Mouse (Mus musculus): ENCODE data around the gene Speer3. TPM values are rescaled to one million over a fixed set of nuclear protein-coding genes. Genes with fewer than 3 reads are reported as not detected.
"Not testable (repeated sequence)": the region's sequence is repeated elsewhere in the genome, so short reads cannot be mapped to it uniquely, and the experiment has no call there.

Speer3 gene
- total RNA-seq (2021) = not detected
- long read RNA-seq, experiment 1 = 0 reads
- long read RNA-seq, experiment 2 = 0 reads

GRCm38 (mm10) chr5:13791319-13791718, at the start of gene Speer3:
Speer3 (plus strand) TSS chr5:13791619.
- DNase-seq = no peak

GRCm38 (mm10) chr5:13810496-13810895, 19.1 kb downstream of the Speer3 start:
- not testable (repeated sequence) for DNase-seq

DNA sequence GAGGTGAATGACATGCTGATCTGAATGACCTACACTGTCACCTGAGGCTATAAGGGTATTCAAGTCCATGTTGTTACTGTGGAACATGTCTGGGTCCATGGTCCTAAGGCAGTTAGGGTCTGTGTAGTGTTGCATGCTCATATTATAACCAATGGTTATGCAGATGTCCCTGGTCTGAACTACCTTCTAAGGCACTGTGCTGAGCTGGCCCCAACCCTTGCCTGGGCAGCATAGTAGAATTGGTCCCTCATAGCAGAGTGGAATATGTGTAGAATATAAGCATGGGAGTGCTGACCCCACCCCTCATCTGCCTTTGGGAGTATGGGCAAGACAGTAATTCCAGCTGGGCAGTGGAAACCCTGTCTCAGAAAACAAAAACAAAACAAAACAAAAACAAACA, 33.7 kb downstream of the Speer3 start:
- DNase-seq = no peak

- DNase-seq = no peak
These were observed 35.3 kb downstream of the Speer3 start for GRCm38 (mm10) chr5:13826708-13827107.

DNA sequence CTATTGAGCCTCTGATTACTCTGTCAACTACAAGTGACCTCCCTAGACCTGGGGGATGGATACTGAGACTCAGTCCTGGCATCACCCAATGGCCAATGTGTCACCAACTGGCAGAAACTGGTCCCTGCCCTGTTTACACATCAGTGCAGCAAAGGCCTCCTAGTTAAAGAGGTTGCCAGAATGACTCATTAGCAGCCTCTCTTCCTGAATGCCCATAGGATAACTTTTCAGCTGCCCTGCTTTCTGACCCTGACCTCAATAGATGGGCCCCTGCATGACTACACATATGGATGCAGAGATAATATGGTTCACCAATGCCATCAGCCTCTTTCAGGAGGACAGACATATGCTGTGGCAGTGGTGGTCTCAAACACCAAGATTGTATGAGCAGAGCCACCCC, 52.9 kb downstream of the Speer3 start:
- no peak for DNase-seq

Other genes with a start within 250 kb of the Speer3 start
- under 1 TPM; 0.38 to 0.51 TPM for gene Sema3e, start 233.7 kb downstream of the Speer3 start, total RNA-seq (2021)